Mouse (Mus musculus) limb, embryonic 12.5 days (tissue): ENCODE data around the gene Aurkc. TPM values are rescaled to one million over a fixed set of nuclear protein-coding genes. Genes with fewer than 3 reads are reported as not detected.
"Not testable (repeated sequence)": the region's sequence is repeated elsewhere in the genome, so short reads cannot be mapped to it uniquely, and the experiment has no call there.

ENCODE experiments used
- ATAC-seq: fragments of 200-750 bp; cut with Nextera tagmentation; 2 replicates; pipeline ENCODE4 v1.8.0; 2017; ENCODE audit warnings: low read depth, moderate TSS enrichment; ENCODE audit not compliant: insufficient number of reproducible peaks, insufficient read depth, low FRiP score, low TSS enrichment
- H3K27ac ChIP-seq: fragments of 300-500 bp; sonication (generic); 2 replicates; pipeline ENCODE4 v1.5.1; 2016; ENCODE audit warnings: mild to moderate bottlenecking, moderate library complexity
- H3K27me3 ChIP-seq: fragments of 300-500 bp; sonication (generic); 2 replicates; pipeline ENCODE4 v1.6.1; 2016; ENCODE audit warnings: mild to moderate bottlenecking, moderate library complexity
- H3K36me3 ChIP-seq: fragments of 300-500 bp; sonication (generic); 2 replicates; pipeline ENCODE4 v1.6.1; 2016; ENCODE audit warnings: mild to moderate bottlenecking, moderate library complexity
- H3K4me1 ChIP-seq: fragments of 300-500 bp; sonication (generic); replicated peaks from 2 replicates; pipeline ENCODE4 v1.6.1; 2016
- H3K4me2 ChIP-seq: fragments of 300-500 bp; sonication (generic); 2 replicates; pipeline ENCODE4 v1.6.1; 2016; ENCODE audit warnings: mild to moderate bottlenecking, moderate library complexity
- H3K4me3 ChIP-seq: fragments of 300-500 bp; sonication (generic); replicated peaks from 2 replicates; pipeline ENCODE4 v1.5.1; 2016; ENCODE audit warnings: mild to moderate bottlenecking
- H3K9ac ChIP-seq: fragments of 300-500 bp; sonication (generic); replicated peaks from 2 replicates; pipeline ENCODE4 v1.6.1; 2016; ENCODE audit warnings: mild to moderate bottlenecking, moderate library complexity
- H3K9me3 ChIP-seq: fragments of 300-500 bp; sonication (generic); 2 replicates; pipeline ENCODE4 v1.6.1; 2016; ENCODE audit warnings: mild to moderate bottlenecking, moderate library complexity
- WGBS: fragments of 180-500 bp; shearing (Covaris S2); methylation state at CpG from one replicate; pipeline ENCODE4 v1.1.7; 2016; 5-methylcytosine and 5-hydroxymethylcytosine counted together
- polyA plus RNA-seq: library from polyadenylated mRNA; unstranded; fragments of >200 nt; fragmentation: Nextera tagmentation; extraction: Ambion mirVana; gene quantifications from 2 replicates; pipeline ENCODE4 v1.2.1, GENCODE M21; 2016

Aurkc gene
- not detected in 2 replicates for polyA plus RNA-seq

DNA sequence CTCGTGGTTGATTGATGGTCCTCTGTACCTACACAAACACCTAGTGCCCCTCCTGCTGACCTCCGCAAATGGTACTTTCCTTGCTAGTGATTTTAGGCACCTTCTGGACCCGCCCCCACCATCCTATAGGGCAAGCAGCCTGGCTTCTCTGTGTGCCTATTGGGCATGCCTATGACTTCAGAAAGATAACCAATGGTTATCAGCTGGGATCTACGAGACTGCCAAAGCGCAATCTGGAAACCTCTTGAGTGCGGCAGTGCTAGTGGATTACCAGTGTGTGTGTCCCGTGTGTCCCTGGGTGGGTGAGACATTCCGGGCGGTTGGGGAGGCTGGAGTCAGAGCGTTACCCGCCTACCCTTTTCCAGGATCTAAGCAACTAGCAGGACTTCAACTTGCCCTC, at the start of gene Aurkc:
Gene Aurkc (plus strand): TSS at position 50 of the 400 bp plus-strand sequence.
- H3K9me3 ChIP-seq, H3K9ac ChIP-seq, H3K4me2 ChIP-seq, H3K36me3 ChIP-seq, H3K4me1 ChIP-seq, ATAC-seq, H3K27ac ChIP-seq, H3K4me3 ChIP-seq, H3K27me3 ChIP-seq: not testable (repeated sequence)
- WGBS = 85% methylated on average over 11 of the region's 11 CpGs

DNA sequence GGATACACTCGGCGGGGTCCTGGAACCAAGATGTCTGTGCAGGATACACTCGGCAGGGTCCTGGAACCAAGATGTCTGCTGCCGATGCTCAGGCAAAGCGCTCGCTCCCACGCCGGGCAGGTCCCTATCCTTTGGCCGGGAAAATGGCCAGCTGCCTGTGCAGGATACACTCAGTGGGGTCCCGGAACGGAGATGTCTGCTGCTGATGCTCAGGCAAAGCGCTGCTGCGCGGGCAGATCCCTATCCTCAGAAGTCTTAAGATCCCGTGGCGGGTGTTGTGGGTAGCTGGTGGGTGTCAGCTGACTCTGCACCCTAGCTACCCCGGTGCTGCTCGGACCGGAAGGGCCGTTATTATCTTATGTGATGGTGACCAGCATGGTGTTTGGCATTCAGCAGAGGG, 47.0 kb upstream of the Aurkc start:
- not testable (repeated sequence) for H3K4me1 ChIP-seq, H3K4me2 ChIP-seq, H3K27ac ChIP-seq, H3K27me3 ChIP-seq, H3K9ac ChIP-seq, H3K9me3 ChIP-seq, H3K36me3 ChIP-seq, H3K4me3 ChIP-seq, ATAC-seq
- 89% methylated on average over 20 of the region's 20 CpGs for WGBS

DNA sequence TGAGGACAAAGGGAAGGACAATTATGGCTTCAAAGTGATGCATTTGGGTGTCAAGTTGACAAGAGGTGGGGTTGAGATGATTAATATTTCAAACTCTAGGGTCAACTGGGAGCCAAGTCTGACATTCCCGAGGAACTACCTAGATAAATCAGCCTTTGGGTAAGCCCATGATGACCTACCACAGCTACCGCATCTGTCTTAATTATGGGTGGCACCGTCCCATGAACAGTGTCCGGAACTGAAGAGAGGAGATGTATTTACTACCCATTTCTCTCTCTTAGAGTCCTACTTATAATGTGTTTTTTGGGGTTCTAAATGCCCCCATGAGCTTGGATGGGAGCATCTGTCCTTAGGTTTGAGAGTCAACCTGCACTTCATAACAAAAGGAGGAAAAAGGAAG, 38.5 kb upstream of the Aurkc start:
- Histone ChIP-seq H3K36me3 (no peaks in the 10 kb centered on the region), H3K9ac (no peak overlapping the region), H3K4me1 (no peaks in the 10 kb centered on the region), H3K27me3 (no peaks in the 10 kb centered on the region), H3K27ac (no peak overlapping the region), H3K4me3 (no peak overlapping the region), H3K4me2 (no peak overlapping the region), H3K9me3 (no peaks in the 10 kb centered on the region)
- ATAC-seq = no peak
- 82% methylated on average over 4 of the region's 4 CpGs for WGBS

DNA sequence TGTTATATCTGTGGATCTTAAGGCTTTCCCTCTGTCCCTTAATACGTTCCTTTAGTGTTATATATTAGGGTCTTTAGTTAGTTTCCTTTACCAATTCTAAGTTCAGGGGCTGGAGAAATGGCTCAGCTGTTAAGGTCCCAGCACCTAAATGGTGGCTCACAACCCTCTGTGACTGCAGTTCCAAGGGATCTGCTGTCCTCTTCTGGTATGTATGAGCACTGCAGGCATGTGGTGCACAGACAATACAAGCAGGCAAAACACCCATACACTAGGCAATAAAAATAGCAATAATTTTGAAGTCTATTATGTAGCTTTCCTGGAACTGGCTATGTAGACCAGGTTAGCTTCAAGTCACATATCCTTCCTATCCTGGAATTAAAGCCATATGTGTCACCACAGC, 36.5 kb upstream of the Aurkc start:
- Histone ChIP-seq H3K4me3 (no peak overlapping the region), H3K4me1 (no peaks in the 10 kb centered on the region), H3K4me2 (no peak overlapping the region), H3K9me3 (no peaks in the 10 kb centered on the region), H3K9ac (no peak overlapping the region), H3K27ac (no peak overlapping the region), H3K36me3 (no peaks in the 10 kb centered on the region), H3K27me3 (no peaks in the 10 kb centered on the region)
- ATAC-seq = no peak
- 93% methylated on average over 1 of the region's 1 CpGs for WGBS

DNA sequence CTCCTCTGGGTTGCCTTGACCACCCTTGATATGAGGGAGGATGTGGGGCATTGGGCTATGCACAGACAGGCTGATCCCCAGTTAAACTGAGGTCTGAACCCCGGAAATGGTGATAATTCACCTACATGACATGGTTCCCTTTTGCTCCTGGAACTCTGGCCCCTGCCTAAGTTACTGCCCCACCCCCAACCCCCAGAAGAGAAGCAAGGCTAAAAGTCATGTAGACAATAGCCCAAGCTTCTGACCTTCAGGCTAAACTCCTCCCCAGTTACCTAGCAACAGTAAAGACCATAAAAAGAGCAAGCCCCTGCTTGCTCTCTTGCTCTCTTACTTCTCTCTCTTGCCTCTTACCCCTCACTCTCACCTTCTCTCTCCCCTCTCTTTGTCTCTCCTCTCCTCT, 21.5 kb upstream of the Aurkc start:
- Histone ChIP-seq H3K4me2 (no peak overlapping the region), H3K4me1 (no peaks in the 10 kb centered on the region), H3K27me3 (no peaks in the 10 kb centered on the region), H3K27ac (no peak overlapping the region), H3K4me3 (no peak overlapping the region), H3K9ac (no peak overlapping the region), H3K9me3 (no peaks in the 10 kb centered on the region), H3K36me3 (no peaks in the 10 kb centered on the region)
- WGBS = 92% methylated on average over 1 of the region's 1 CpGs
- ATAC-seq = no peak

DNA sequence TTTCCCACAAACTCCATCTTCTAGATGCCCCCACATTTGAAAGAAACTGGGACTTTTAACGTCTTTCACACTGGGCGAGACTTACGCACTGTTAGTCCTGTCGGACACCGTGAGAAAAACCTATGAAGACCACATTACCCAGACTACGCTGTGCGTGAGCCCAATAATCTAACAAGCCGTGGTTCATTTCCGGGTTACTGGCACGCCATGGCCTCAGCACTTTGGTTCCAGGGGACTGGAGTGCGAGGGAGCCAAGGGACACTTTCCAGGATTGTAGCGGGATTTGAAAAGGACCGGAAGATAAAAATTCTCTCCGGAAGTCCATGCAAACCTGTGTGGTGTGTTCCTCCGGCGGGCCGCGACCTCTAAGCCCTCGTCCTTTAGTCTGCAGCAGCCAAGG, 18.2 kb upstream of the Aurkc start:
- Histone ChIP-seq H3K9ac (no peak overlapping the region), H3K27ac (no peak overlapping the region), H3K27me3 (no peaks in the 10 kb centered on the region), H3K4me1 (no peaks in the 10 kb centered on the region), H3K4me2 (no peak overlapping the region), H3K9me3 (no peaks in the 10 kb centered on the region), H3K4me3 (no peak overlapping the region), H3K36me3 (no peaks in the 10 kb centered on the region)
- 90% methylated on average over 19 of the region's 19 CpGs for WGBS
- no peak for ATAC-seq

DNA sequence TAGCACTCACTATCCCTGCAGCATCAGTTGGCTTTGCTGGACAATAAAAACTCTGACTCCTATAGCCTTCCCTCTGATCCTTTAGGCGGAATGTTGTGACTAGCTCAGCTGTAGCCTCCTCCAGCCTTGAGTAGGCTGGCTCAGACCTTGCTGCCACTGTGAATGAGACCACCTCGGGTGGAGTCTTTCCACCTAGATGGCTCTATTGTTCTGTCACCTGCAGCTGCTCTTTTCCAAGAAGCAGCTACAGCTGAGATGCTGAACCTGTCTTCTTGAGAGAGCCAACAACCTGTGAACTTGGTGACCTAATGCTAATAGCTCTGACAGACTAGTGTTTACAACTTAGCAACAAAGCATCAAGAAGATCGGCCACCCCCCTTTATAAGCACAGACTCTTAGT, 3.8 kb downstream of the Aurkc start:
- H3K4me2 ChIP-seq, H3K9me3 ChIP-seq, H3K27me3 ChIP-seq, ATAC-seq, H3K36me3 ChIP-seq, H3K4me3 ChIP-seq, H3K9ac ChIP-seq, H3K27ac ChIP-seq, H3K4me1 ChIP-seq: not testable (repeated sequence)
- 53% methylated on average over 3 of the region's 3 CpGs for WGBS

DNA sequence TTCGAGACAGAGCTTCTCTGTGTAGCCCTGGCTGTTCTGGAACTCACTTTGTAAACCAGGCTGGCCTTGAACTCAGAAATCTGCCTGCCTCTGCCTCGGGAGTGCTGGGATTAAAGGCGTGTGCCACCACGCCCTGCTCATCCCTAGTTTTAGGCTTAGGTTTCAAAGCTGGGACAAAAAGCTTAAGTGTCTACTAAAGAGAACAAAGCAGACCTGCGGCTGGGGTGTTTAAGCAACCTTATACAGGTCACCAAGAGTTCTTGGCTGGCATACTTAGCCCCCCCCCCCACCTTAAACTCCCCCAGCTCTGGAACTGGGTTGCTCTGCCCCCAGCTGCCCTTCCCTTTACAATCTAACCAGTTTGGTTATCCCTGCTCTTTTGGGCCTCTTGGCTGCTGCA, 10.3 kb downstream of the Aurkc start:
- not testable (repeated sequence) for H3K4me3 ChIP-seq, H3K36me3 ChIP-seq, H3K9ac ChIP-seq, H3K27me3 ChIP-seq, H3K4me2 ChIP-seq, H3K9me3 ChIP-seq, H3K4me1 ChIP-seq, ATAC-seq, H3K27ac ChIP-seq
- WGBS = 80% methylated on average over 5 of the region's 5 CpGs

DNA sequence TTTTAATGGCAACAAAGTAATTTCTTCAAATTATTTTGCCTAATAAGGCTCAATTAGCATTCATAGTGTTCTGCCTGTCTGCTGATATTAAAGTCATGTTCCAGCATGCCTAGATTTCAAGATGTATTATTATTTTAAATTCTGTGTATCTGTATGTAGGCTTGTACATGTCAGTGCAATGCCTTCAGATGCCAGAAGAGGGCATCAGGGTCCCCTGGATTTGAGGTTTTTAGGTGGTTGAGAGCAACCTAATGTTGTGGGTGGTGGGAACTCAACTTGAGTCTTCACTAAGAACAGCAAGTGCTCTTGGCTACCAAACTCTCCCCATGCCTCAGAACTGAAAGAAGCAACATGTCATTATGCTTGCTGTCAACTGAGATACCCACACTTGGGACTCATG, 32.3 kb downstream of the Aurkc start:
- Histone ChIP-seq H3K4me2 (no peak overlapping the region), H3K27me3 (no peaks in the 10 kb centered on the region), H3K36me3 (no peaks in the 10 kb centered on the region), H3K4me3 (no peak overlapping the region), H3K27ac (no peak overlapping the region), H3K9me3 (0 out of 2 replicates have a peak, but pooled peaks cover 10% of the 10 kb centered on the region), H3K4me1 (no peaks in the 10 kb centered on the region), H3K9ac (no peak overlapping the region)
- no peak for ATAC-seq

DNA sequence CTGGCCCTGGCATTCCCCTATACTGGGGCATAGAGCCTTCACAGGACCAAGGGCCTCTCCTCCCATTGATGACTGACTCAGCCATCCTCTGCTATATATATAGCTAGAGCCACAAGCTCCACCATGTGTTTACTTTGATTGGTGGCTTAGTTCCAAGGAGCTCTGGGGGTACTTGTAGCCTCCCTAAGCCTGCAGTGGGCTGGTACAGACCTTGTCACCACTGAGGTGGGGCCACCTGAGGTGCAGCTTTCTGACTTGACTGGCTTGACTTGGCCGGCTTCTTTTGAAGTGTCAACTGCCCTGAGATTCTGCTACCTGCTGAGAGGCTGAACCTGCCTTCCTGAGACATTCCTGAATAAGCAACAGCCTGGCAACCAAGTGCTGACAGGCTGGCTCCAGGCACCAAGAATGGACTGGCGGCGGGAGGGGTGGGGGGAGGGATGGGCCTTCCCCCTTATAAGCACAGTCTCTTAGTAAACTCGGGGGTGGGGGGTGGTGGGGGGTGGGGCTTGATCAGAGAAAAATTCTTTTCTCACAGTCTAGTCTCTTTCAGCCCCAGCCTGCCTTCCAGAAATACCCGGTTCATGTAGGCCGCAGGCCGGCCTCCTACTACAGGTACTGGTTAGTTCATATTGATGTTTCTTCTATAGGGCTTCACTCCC, 54.7 kb downstream of the Aurkc start:
- not testable (repeated sequence) for H3K27me3 ChIP-seq, H3K4me3 ChIP-seq, H3K9ac ChIP-seq, H3K9me3 ChIP-seq, H3K4me1 ChIP-seq, H3K27ac ChIP-seq, H3K4me2 ChIP-seq, ATAC-seq, H3K36me3 ChIP-seq
- WGBS = 52% methylated on average over 7 of the region's 7 CpGs
